Mouse (Mus musculus) urinary bladder, adult 2 months (tissue): ENCODE results near the gene Dop1b. TPM values are rescaled to one million over a fixed set of nuclear protein-coding genes. Genes with fewer than 3 reads are reported as not detected.
"Not testable (repeated sequence)": the region's sequence is repeated elsewhere in the genome, so short reads cannot be mapped to it uniquely, and the experiment has no call there.

Experiments
- DNase-seq: peaks from one replicate; pipeline ENCODE4 v3.0.0; 2022; ENCODE audit warnings: low spot score
- polyA plus RNA-seq: library from polyadenylated mRNA; depleted of rRNA; stranded (reverse); fragments of >200 nt; gene quantifications from 2 replicates; pipeline ENCODE4 v1.2.3, GENCODE M21; 2012

The Dop1b gene
- polyA plus RNA-seq, 1 experiment = 30.7 TPM

- DNase-seq = no peak
Observed at GRCm38 (mm10) chr16:93751816-93752215, 40.1 kb downstream of the Dop1b start.

DNA sequence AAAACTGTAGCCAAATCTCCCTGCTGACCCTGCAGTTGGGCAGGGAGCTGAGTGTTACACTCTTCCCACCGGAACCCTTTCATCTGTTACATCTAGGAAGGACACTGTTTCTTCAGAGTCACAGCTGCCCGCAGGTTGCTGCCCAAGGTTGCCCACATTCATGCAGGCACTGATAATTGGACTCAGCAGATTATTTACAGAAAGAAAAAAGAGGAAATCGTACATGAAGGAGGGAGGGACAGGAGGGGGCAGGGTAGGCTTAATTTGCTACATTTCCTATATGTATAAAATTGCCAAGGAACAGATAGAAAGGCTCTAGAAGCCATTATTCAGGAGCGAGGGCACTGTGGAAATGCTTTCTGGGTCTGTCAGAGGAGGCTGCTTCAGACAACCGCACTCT lies 44.9 kb downstream of the Dop1b start:
- DNase-seq = no peak

- DNase-seq = no peak
Observed at GRCm38 (mm10) chr16:93763378-93763777, 51.7 kb downstream of the Dop1b start.

DNA sequence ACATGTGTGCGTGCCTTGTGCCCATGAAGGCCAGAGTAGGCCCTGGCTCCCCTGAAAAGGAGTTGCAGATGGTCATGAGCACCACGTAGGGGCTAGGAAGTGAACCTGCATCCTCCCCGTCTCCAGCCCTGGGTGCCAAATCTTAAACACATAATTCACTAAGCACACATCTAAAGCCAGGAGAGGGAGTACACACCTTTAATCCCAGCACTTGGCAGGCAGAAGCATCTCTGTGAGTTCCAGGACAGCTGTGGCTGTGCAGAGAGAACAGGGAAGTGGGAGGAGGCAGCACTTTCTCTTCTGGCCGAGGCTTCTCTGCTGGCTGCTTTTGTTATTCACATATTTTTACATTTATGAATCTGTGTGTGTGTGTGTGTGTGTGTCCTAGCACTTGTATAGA lies 52.9 kb downstream of the Dop1b start:
- DNase-seq = no peak

- no peak for DNase-seq
Observed at GRCm38 (mm10) chr16:93766956-93767355, 55.3 kb downstream of the Dop1b start.

GRCm38 (mm10) chr16:93767548-93767947 lies 55.8 kb downstream of the Dop1b start:
- no peak for DNase-seq

DNA sequence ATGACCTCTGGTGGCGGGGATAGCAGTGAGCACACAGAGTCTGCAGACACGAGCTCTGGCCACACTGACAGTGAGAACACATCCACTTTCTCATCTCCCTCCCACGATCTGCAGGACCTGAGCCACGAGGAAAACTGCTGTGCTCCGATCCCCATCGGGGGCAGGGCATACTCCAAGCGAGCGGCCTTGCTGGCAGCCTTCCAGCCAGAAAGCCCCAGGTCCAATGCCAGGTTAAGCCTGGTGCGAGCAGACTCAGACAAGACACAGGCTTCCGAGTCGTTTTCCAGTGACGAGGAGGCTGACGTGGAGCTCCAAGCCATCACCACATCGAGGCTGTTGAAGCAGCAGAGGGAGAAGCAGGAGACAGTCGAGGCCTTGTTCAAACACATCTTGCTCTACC lies 57.9 kb downstream of the Dop1b start:
- no peak for DNase-seq

GRCm38 (mm10) chr16:93770271-93770926 lies 58.7 kb downstream of the Dop1b start:
- no peak for DNase-seq

DNA sequence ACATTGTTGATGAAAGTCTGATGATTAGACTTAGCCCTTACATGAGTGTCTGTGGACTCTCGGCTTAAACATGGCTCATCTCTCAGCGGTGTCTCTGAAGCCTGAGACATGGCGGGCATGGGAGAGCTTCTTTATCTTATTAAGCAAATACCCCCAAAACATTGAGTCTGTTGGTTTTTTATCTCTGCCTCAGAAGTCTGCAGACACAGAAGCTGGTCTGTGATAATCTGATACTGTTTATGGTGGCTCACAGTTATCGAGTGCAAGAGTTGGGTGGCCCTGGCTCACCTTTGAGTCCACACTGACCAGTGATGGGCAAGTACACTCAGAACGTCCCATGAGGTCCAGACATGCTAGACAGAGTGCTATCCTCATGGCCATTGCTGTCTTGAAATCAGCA lies 63.0 kb downstream of the Dop1b start:
- no peak for DNase-seq

- DNase-seq = no peak
Observed at GRCm38 (mm10) chr16:93776468-93776867, 64.8 kb downstream of the Dop1b start.

DNA sequence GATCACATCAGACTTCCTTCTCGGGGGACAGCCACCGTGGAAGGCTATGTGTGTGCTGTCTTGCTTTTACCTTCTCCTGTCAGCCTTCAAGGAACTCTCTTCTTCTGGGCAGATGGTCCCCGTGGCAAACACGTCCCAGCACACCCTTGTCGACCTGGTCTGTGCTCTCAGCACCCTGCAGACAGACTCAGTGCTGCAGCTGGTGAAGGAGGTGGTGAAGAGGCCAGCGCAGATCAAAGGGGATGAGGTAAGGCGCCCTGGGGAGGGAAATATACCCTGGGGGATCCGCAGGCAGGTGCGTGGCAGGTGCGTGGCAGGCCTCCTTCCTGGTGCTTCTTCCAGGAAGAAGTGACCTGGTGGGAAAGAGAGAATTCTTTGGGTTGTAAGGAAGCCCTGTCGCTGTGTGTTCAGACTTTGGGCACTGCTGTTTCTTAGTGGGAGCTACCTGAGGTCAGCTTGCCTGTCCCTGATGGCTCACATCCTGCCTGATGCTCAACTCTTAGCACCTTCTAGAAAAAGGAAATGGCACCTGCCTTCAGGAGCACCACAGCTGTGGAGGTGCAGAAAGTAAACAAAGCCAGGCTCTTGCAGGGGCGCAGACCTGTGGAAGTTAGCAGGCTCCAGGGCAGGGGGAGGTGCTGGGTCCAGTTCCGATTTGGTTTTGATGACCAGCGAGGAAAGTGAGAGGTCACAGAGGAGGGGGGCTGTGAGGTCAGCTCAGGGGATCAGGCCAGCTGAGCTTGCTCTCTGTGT lies 65.7 kb downstream of the Dop1b start:
- no peak for DNase-seq

DNA sequence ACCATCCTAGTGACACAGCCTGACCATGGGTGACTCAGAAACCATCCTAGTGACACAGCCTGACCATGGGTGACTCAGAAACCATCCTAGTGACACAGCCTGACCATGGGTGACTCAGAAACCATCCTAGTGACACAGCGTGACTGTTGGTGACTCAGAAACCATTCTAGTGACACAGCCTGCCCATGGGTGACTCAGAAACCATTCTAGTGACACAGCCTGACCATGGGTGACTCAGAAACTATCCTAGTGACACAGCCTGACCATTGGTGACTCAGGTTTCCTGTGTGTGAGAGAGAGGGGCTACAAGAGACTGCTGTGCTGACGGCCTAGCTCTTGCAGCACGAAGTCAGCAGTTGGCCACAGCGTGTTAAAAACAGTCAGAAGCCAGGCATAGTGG lies 66.7 kb downstream of the Dop1b start:
- DNase-seq = not testable (repeated sequence)

DNA sequence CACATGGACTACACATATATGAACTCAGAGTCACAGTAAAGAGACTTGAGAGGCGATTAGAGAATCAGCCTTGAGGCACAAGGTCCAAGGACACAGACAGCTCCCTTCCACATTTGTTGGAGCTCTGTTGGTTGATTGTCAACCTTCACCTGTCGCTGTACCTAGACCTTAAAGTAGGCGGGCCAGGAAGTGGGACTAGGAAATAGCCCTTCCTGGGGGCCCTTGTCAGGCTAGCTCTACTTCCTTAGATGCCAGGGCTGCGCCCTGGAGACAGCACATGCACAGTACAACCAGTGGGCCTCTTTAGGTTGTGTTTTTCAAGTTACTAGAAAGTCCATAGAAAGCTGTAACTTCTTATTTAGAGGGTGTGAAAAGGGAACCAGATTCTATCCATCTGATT lies 67.8 kb downstream of the Dop1b start:
- no peak for DNase-seq

GRCm38 (mm10) chr16:93780660-93781479 lies 69.2 kb downstream of the Dop1b start:
- DNase-seq = no peak

GRCm38 (mm10) chr16:93784175-93784574 lies 72.5 kb downstream of the Dop1b start:
- DNase-seq = no peak

DNA sequence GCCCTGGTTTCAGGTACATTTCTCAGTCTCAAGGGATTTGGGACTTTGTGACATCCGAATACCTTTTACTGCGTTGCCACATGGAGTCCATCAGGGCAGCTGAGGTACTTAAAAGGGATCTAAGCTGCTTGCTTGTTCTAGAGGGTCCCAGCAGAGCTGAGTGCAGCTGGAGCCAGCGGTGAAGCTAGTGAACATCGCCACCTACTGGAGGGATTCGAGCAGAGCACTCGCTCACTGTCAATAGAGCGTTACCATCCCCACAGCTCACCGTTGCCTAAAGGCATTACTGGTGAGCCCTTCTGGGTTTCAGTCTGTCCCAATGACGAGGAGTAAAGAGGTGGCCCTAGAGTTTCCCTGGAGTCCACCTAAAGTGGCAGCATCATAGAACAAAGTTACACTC lies 74.1 kb downstream of the Dop1b start:
- DNase-seq = no peak

- DNase-seq = no peak
Observed at GRCm38 (mm10) chr16:93788388-93788787, 76.7 kb downstream of the Dop1b start.

DNA sequence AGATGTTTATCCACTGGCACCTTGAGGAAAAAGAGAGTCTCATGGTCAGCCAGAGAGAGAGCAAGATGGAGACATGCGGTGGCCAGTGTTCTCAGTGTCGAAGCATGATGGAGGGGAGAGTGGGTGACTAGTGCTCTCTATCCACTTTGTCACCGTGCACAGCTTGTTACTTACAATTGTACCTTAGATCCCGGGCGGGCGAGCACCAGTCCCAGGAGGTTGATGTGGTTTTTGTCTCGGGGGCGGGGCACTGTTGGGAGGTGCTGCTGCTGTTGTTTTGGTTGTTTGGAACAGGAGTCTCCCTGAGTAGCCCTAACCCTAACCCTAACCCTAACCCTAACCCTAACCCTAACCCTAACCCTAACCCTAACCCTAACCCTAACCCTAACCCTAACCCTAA lies 77.2 kb downstream of the Dop1b start:
- DNase-seq = no peak

- DNase-seq = no peak
Observed at GRCm38 (mm10) chr16:93789971-93790755, 78.5 kb downstream of the Dop1b start.

- no peak for DNase-seq
Observed at GRCm38 (mm10) chr16:93792981-93793630, 81.4 kb downstream of the Dop1b start.

GRCm38 (mm10) chr16:93794845-93795244 lies 83.1 kb downstream of the Dop1b start:
- no peak for DNase-seq
